Mouse (Mus musculus) lung, embryonic 14.5 days (tissue): ENCODE results near the gene Anxa1. TPM values are rescaled to one million over a fixed set of nuclear protein-coding genes. Genes with fewer than 3 reads are reported as not detected.

Experiments
- ATAC-seq: fragments of 200-750 bp; cut with Nextera tagmentation; 2 replicates; pipeline ENCODE4 v1.8.0; 2017; ENCODE audit warnings: mild to moderate bottlenecking, moderate TSS enrichment, moderate library complexity; ENCODE audit not compliant: insufficient read depth
- DNase-seq: peaks from one replicate; pipeline ENCODE4 v3.0.0-alpha.2; 2015
- H3K27ac ChIP-seq: fragments of 300-500 bp; sonication (generic); 2 replicates; pipeline ENCODE4 v1.5.1; 2014; ENCODE audit warnings: low read depth, mild to moderate bottlenecking, moderate library complexity
- H3K27me3 ChIP-seq: fragments of 300-500 bp; sonication (generic); 2 replicates; pipeline ENCODE4 v1.6.1; 2014; ENCODE audit warnings: low read length, control low read depth; ENCODE audit not compliant: insufficient read depth
- H3K36me3 ChIP-seq: fragments of 300-500 bp; sonication (generic); 2 replicates; pipeline ENCODE4 v1.6.1; 2014; ENCODE audit warnings: control low read depth; ENCODE audit not compliant: insufficient read depth
- H3K4me1 ChIP-seq: fragments of 300-500 bp; sonication (generic); 2 replicates; pipeline ENCODE4 v1.6.1; 2014; ENCODE audit warnings: antibody characterized with exemption, control low read depth; ENCODE audit not compliant: insufficient read depth
- H3K4me2 ChIP-seq: fragments of 300-500 bp; sonication (generic); 2 replicates; pipeline ENCODE4 v1.6.1; 2014; ENCODE audit warnings: mild to moderate bottlenecking
- H3K4me3 ChIP-seq: fragments of 300-500 bp; sonication (generic); 2 replicates; pipeline ENCODE4 v1.5.1; 2014; ENCODE audit warnings: low read depth, low read length
- H3K9ac ChIP-seq: fragments of 300-500 bp; sonication (generic); 2 replicates; pipeline ENCODE4 v1.6.1; 2014
- H3K9me3 ChIP-seq: fragments of 300-500 bp; sonication (generic); 2 replicates; pipeline ENCODE4 v1.6.1; 2016; ENCODE audit warnings: low read depth, low read length, control low read depth
- CTCF ChIP-seq: IDR thresholded peaks from 2 replicates; pipeline ENCODE4 v1.5.1; 2016; ENCODE audit warnings: antibody characterized with exemption, low read depth
- WGBS: fragments of 180-500 bp; shearing (Covaris S2); extraction: QIAGEN DNeasy Blood & Tissue Kit; methylation state at CpG from one replicate; pipeline ENCODE4 v1.1.7; 2014; 5-methylcytosine and 5-hydroxymethylcytosine counted together
- polyA plus RNA-seq: library from polyadenylated mRNA; unstranded; fragments of >200 nt; fragmentation: Nextera tagmentation; extraction: Ambion mirVana; gene quantifications from 2 replicates; pipeline ENCODE4 v1.2.1, GENCODE M21; 2014

Anxa1 gene
- polyA plus RNA-seq, 1 experiment from 2014 or later: 91.5 TPM

- Histone ChIP-seq H3K9ac (no peak overlapping the region), H3K4me3 (no peak overlapping the region), H3K9me3 (no peaks in the 10 kb centered on the region), H3K27ac (no peak overlapping the region), H3K4me1 (no peaks in the 10 kb centered on the region), H3K36me3 (no peaks in the 10 kb centered on the region), H3K27me3 (no peaks in the 10 kb centered on the region), H3K4me2 (no peak overlapping the region)
- DNase-seq (no peak), ATAC-seq (no peak)
- 85% methylated on average over 1 of the region's 1 CpGs for WGBS
- TF ChIP-seq CTCF: no peak
These were observed 6.3 kb upstream of the Anxa1 start for GRCm38 (mm10) chr19:20397092-20397491.

DNA sequence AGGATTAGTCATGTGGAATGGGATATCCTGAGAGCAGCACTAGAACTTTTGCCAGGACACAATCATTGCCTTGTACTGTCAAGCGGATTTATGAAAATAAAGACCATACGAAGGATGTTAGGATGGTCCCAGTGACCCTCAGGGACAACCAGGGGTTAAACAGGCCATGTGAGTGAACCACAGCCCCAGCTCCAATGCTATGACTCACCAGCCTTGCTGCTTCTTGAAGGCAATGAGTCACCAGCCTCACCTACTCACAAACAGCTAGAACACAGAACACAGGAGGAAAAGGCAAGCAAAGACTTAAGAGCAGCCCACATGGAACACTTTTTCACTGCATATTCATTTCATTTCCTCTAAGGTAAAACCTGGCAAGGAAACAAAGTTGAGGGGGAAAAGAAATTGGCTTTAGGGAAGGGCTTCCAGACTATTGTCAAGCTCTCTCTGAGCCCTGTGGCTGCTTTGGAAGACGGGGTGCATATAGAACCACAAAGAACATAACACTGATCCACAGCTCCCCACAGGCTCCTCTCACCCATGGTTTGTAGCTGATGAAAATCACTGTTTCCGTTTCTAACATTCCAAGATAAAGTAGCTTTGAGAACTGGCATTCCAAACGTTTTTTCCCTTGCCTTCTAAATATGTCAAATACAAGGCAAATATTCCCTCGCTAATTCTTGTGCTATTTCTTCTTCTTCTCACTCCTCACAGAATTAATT, 3.0 kb upstream of the Anxa1 start:
- H3K27ac ChIP-seq: peak overlapping the region; percentile 37; the same call in 1 of the 2 replicates
- 49% methylated on average over 6 of the region's 6 CpGs for WGBS
- ATAC-seq: no peak
- DNase-seq: peak; percentile 10
- H3K4me3 ChIP-seq: no peak overlapping the region
- H3K9ac ChIP-seq: no peak overlapping the region
- H3K36me3 ChIP-seq: no peaks in the 10 kb centered on the region
- H3K9me3 ChIP-seq: no peaks in the 10 kb centered on the region
- TF ChIP-seq CTCF: no peak
- H3K4me2 ChIP-seq: no peak overlapping the region
- no peaks in the 10 kb centered on the region for H3K27me3 ChIP-seq
- H3K4me1 ChIP-seq: no peaks in the 10 kb centered on the region

DNA sequence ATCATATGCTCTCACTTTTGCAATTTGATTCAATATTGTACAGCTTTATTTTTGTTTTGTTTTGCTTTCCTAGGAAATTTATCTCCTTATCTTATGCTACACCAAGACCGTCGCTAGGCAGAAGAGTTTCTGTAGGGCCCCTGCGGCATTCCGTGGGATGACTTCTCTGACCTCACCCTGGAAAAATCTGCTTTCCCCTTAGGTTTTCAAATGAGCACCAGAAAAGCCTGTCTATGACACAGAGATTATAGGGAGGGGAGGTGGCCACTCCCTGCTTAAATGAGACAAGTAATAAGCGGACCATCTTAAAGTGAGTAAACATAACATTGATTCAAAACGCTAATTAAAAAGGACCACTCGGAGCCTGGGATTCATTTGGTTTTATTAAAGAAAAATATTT, 1.0 kb downstream of the Anxa1 start:
- TF ChIP-seq CTCF: no peak
- WGBS: 59% methylated on average over 7 of the region's 7 CpGs
- ATAC-seq (no peak), DNase-seq (no peak)
- H3K27me3 ChIP-seq: no peaks in the 10 kb centered on the region
- peak overlapping the region; percentile 25 for H3K4me3 ChIP-seq
- no peaks in the 10 kb centered on the region for H3K4me1 ChIP-seq
- no peak overlapping the region for H3K27ac ChIP-seq
- H3K4me2 ChIP-seq: peak overlapping the region; percentile 41
- H3K36me3 ChIP-seq: no peaks in the 10 kb centered on the region
- no peak overlapping the region for H3K9ac ChIP-seq
- H3K9me3 ChIP-seq: no peaks in the 10 kb centered on the region

GRCm38 (mm10) chr19:20389245-20389644, 1.5 kb downstream of the Anxa1 start:
- DNase-seq: no peak

DNA sequence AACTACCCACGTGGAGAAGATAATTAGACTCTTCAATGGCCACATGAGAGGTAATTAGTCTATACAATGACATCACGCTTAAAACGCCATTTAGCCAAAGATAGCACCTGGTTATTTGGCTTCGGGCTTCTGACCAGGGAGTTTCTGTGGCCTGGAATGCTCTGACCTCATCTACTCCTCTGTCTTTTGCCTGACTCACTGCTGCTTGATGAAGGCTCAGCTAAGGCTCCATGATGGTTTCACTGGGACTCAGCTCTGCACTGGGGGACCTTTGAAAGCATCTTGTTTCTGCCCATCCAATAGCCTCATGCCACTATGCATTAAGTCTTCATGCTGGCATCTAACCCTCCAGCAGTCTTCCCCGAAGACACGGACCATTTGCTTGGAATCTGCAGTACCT, 2.5 kb downstream of the Anxa1 start:
- Histone ChIP-seq H3K27ac (no peak overlapping the region), H3K27me3 (no peaks in the 10 kb centered on the region), H3K9ac (no peak overlapping the region), H3K36me3 (no peaks in the 10 kb centered on the region), H3K4me3 (no peak overlapping the region), H3K4me2 (no peak overlapping the region), H3K9me3 (no peaks in the 10 kb centered on the region), H3K4me1 (no peaks in the 10 kb centered on the region)
- DNase-seq (no peak), ATAC-seq (no peak)
- 84% methylated on average over 6 of the region's 6 CpGs for WGBS
- TF ChIP-seq CTCF: no peak

More at GRCm38 (mm10) chr19:20389245-20389644, 1.5 kb downstream of the Anxa1 start:
- ATAC-seq: no peak
- 0 out of 2 replicates have a peak overlapping the region, but pooled peaks have one; percentile 25 for H3K4me3 ChIP-seq
- H3K27me3 ChIP-seq: no peaks in the 10 kb centered on the region
- no peaks in the 10 kb centered on the region for H3K4me1 ChIP-seq
- H3K4me2 ChIP-seq: peak overlapping the region; percentile 41
- no peaks in the 10 kb centered on the region for H3K36me3 ChIP-seq
- H3K9me3 ChIP-seq: no peaks in the 10 kb centered on the region
- TF ChIP-seq CTCF: no peak
- no peak overlapping the region for H3K9ac ChIP-seq
- 68% methylated on average over 6 of the region's 6 CpGs for WGBS
- H3K27ac ChIP-seq: no peak overlapping the region

DNA sequence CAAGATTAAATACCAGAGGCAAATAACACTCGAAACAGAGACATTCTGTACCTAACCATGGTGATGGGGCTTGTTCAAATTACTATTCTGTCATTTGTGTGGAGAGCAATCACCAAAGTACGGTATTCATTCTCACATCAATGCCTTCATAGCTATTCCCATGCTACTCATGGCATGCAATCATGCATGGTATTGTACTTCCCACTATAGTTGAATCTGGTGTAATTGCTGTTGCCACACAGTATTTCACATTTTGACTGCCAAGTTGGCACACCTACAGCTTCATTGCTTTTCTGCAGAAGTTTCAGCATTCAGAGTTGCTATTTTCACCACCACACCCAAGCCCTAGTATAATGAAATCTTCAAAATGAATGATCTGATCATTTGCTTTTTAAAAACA, 4.4 kb downstream of the Anxa1 start:
- TF ChIP-seq CTCF: no peak
- 83% methylated on average over 2 of the region's 2 CpGs for whole genome bisulfite sequencing
- Histone ChIP-seq H3K27ac (no peak overlapping the region), H3K9ac (no peak overlapping the region), H3K4me3 (no peak overlapping the region), H3K27me3 (no peaks in the 10 kb centered on the region), H3K4me2 (no peak overlapping the region), H3K9me3 (no peaks in the 10 kb centered on the region), H3K36me3 (no peaks in the 10 kb centered on the region), H3K4me1 (no peaks in the 10 kb centered on the region)
- DNase-seq (no peak), ATAC-seq (no peak)

DNA sequence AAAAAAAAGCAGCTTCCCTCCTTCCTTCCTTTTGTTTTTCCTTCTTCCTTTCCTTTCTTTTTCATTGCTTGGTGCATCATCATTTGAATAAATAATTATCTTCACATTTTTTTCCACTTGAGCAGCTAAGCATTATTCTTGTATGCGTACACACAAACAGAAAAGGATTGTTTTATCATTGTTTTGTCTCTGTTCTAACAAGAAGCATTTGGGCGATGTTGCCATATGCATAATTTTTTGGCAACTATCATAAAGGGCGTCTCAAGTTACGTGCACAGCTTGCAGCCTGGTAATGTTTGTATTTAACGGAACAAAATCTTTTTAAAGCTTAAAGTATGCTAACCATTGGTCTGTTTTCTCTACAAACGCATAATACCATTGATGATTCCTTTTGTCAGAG, 5.1 kb downstream of the Anxa1 start:
- 71% methylated on average over 6 of the region's 6 CpGs for WGBS
- no peaks in the 10 kb centered on the region for H3K36me3 ChIP-seq
- no peaks in the 10 kb centered on the region for H3K9me3 ChIP-seq
- TF ChIP-seq CTCF: no peak
- H3K9ac ChIP-seq: no peak overlapping the region
- DNase-seq: no peak
- no peak for ATAC-seq
- no peaks in the 10 kb centered on the region for H3K4me1 ChIP-seq
- H3K4me2 ChIP-seq: no peak overlapping the region
- no peaks in the 10 kb centered on the region for H3K27me3 ChIP-seq
- H3K27ac ChIP-seq: no peak overlapping the region
- no peak overlapping the region for H3K4me3 ChIP-seq
